Mouse (Mus musculus) erythroblast, embryonic 14.5 days (primary cell): ENCODE results near the gene Atraid.

Source experiments
- GATA1 ChIP-seq: IDR thresholded peaks from 2 replicates; pipeline ENCODE4 v1.6.1; 2012; ENCODE audit warnings: low read length, inconsistent platforms, mixed read lengths
- TAL1 ChIP-seq: IDR thresholded peaks from 3 replicates; pipeline ENCODE4 v1.6.1; 2012; ENCODE audit warnings: low read length, inconsistent platforms, mixed read lengths

DNA sequence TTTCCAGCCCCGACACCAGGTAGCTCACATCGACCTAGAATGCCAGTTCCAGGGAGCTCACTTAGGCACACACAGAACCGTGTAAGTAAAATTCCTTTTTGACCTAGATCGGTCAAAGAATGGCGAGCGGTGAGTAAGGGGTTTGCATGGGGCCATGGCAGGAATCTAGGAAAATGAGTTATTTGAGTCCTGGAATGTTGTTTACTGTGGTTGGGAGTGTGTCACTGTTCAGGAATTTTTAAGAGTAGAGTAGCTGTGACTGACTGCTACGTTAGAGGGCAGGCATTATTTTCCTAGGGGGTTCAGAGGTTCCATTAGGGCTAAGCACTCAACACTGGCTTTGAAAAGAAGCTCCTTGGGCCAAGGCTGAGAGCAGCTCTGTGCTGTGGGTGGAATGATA lies 48.0 kb upstream of the Atraid start:
- no peak for TF ChIP-seq GATA1
- TF ChIP-seq TAL1, result no peak
